Mouse (Mus musculus): ENCODE data around the gene Syt14. TPM values are rescaled to one million over a fixed set of nuclear protein-coding genes. Genes with fewer than 3 reads are reported as not detected.

Gene Syt14
- polyA plus RNA-seq, 1 experiment from 2014 or later: 4.2 TPM

DNA sequence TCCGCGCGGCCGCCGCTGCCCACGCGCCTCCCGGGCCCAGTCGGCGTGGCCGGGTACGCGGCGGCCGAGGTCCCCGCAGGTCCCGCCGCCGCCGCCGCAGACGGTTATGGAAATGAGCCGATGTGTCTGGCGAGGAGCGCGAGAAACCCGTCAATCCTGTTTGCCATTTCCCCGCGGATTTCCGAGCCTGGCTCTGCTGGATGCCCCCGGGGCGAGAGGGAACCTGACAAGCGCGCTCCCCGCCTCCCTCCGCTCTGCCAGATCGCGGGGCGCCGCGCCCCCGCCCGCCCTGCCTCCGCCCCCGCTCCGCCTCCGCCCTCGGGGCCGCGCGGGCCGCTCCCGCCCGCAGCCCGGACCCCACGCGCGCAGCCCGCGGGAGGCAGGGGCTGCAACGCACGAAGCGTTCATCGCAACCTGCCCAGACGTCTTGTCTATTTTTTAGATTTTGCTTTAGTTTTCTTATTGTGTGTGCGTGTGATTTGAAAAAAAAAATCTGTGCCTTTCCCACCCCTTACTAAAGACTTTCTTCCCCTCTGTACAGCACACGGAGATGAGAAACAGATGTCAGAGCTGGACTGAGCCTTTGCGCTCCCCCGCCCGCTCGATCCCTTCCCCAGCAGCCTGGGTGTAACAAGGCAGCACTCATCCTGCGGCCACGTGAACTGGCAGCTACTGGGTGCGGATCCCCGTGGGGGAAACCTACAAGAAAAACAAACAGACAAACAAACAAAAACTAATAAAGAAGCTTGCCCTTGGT is 179.9 kb downstream of the Syt14 start, which contains the start of gene Sertad4:
Gene Sertad4 (minus strand): TSS at position 283 of the 757 bp plus-strand sequence.
- Histone ChIP-seq H3K36me3 (replicated peaks) (peaks cover 3% of the 10 kb centered on the region; the same call in 1 of the 2 replicates), H3K9me3 (no peaks in the 10 kb centered on the region), H3K4me1 (peaks cover 59% of the 10 kb centered on the region), H3K4me3 (peak within 1 kb of the TSS; percentile 94), H3K27ac (replicated peaks) (peak within 1 kb of the TSS; percentile 98), H3K27me3 (replicated peaks; ENCODE audit: low read depth, poor library complexity, severe bottlenecking) (peaks cover 80% of the 10 kb centered on the region)
- DNase-seq (ENCODE audit: low spot score): peak; percentile 93
- WGBS: under 1% methylated on average over 75 of the region's 75 CpGs

- H3K27ac ChIP-seq (replicated peaks): peak overlapping the region; percentile 98
- WGBS: under 1% methylated on average over 45 of the region's 45 CpGs
- peaks cover 65% of the 10 kb centered on the region for H3K4me1 ChIP-seq
- peak; percentile 78 for DNase-seq (ENCODE audit: low spot score)
- H3K27me3 ChIP-seq (replicated peaks; ENCODE audit: low read depth, poor library complexity, severe bottlenecking): peaks cover 87% of the 10 kb centered on the region
- peaks cover 9% of the 10 kb centered on the region for H3K36me3 ChIP-seq (replicated peaks)
- no peaks in the 10 kb centered on the region for H3K9me3 ChIP-seq
- H3K4me3 ChIP-seq: peak overlapping the region; percentile 94
Measured at GRCm38 (mm10) chr1:192854819-192855271, 180.7 kb downstream of the Syt14 start.

DNA sequence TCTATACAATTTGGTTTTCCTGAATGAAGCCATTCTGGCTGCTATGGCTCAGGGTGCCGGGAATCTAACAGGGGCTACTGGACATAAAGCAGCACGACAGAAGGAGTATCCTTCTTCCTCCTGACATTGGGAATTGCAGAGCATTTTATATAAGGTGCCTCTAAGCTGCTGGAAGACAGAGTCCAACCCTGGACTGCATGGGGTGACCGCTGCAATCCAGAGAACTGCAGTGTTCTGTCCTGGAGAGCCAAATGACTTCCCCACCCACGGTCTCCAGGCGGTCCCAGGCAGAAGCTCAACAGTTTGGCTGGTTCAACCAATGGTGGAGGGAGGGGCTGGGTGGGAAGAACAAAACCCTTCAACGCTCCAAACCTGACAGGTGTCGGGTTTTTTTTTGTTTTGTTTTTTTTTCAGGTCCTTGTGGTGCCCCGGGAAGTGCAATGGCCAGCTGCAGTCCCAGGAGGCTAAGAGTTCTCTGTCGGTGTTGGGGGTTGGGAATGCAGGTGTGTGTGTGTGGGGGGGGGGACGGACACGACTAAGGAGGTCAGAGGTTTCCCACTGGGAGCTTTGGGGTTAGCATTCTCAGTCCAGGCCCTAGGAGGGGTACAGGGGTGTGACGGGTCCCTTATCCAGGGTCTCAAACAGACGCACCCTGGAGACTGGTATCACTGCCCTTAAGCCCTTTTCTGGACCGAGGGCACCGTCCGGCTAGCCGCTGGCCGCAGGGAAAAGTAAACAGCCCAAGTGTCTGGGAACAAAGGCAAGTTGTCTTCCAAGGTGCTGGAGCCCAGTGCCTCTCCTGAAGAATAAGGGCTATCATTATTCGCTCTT is 181.4 kb downstream of the Syt14 start:
- WGBS: 2% methylated on average over 19 of the region's 19 CpGs
- Histone ChIP-seq H3K27ac (replicated peaks) (peak overlapping the region; percentile 98), H3K4me1 (peaks cover 70% of the 10 kb centered on the region), H3K27me3 (replicated peaks; ENCODE audit: low read depth, poor library complexity, severe bottlenecking) (peaks cover 87% of the 10 kb centered on the region), H3K36me3 (replicated peaks) (peaks cover 16% of the 10 kb centered on the region), H3K9me3 (no peaks in the 10 kb centered on the region), H3K4me3 (peak overlapping the region; percentile 94)
- no peak for DNase-seq (ENCODE audit: low spot score)

DNA sequence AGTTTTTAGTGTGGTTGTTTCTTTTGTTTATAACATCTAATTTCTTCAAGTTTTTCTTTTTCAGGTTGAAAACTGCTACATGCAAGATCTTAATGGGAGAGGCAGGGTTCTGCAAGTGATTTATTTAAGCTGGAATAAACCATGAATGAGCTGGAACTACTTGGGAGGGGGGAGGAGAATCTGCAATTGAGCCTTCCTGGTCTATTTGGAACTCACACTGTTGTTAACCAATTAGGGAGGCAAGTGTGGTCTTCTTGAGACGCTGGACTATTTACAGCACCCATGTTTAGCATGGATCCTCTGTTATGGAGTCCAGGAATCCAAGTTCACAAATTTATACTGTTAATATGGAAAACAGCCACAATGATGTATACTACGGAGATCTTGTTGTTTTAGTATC is 182.1 kb downstream of the Syt14 start:
- DNase-seq (ENCODE audit: low spot score): no peak
- Histone ChIP-seq H3K9me3 (no peaks in the 10 kb centered on the region), H3K4me1 (peaks cover 70% of the 10 kb centered on the region), H3K4me3 (peak overlapping the region; percentile 94), H3K27ac (replicated peaks) (no peak overlapping the region), H3K27me3 (replicated peaks; ENCODE audit: low read depth, poor library complexity, severe bottlenecking) (peaks cover 88% of the 10 kb centered on the region), H3K36me3 (replicated peaks) (peaks cover 23% of the 10 kb centered on the region)
- WGBS: 39% methylated on average over 2 of the region's 2 CpGs

- H3K36me3 ChIP-seq (replicated peaks): peaks cover 37% of the 10 kb centered on the region
- H3K4me1 ChIP-seq: peaks cover 73% of the 10 kb centered on the region
- H3K27me3 ChIP-seq (replicated peaks; ENCODE audit: low read depth, poor library complexity, severe bottlenecking): peaks cover 83% of the 10 kb centered on the region
- no peaks in the 10 kb centered on the region for H3K9me3 ChIP-seq
- peak overlapping the region; percentile 94 for H3K4me3 ChIP-seq
- DNase-seq (ENCODE audit: low spot score): no peak
- peak overlapping the region; percentile 79 for H3K27ac ChIP-seq (replicated peaks)
Measured at GRCm38 (mm10) chr1:192852047-192852446, 183.5 kb downstream of the Syt14 start.

DNA sequence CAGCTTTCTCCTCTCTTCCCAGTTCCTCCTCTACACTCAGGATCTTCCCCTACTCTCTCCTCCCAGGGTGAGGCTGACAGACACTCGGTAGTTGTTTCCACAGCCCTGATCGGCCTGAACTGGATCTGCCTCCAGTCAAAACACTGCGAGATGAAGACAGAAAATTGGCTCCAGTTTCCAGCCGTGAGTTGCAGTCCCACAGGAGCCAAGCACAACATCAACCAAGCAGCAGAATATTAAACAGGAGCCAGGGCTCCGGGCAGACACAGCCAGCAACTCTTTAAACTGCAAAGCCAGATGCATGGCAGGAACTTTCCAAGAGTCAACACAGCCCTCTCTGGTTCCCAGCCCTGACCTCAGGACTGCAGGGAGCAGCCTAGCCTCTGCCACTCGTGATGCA is 183.9 kb downstream of the Syt14 start:
- H3K36me3 ChIP-seq (replicated peaks): peaks cover 41% of the 10 kb centered on the region
- peaks cover 82% of the 10 kb centered on the region for H3K27me3 ChIP-seq (replicated peaks; ENCODE audit: low read depth, poor library complexity, severe bottlenecking)
- peaks cover 73% of the 10 kb centered on the region for H3K4me1 ChIP-seq
- H3K4me3 ChIP-seq: peak overlapping the region; percentile 94
- 6% methylated on average over 6 of the region's 6 CpGs for WGBS
- H3K27ac ChIP-seq (replicated peaks): peak overlapping the region; percentile 79
- peak; percentile 62 for DNase-seq (ENCODE audit: low spot score)
- no peaks in the 10 kb centered on the region for H3K9me3 ChIP-seq

DNA sequence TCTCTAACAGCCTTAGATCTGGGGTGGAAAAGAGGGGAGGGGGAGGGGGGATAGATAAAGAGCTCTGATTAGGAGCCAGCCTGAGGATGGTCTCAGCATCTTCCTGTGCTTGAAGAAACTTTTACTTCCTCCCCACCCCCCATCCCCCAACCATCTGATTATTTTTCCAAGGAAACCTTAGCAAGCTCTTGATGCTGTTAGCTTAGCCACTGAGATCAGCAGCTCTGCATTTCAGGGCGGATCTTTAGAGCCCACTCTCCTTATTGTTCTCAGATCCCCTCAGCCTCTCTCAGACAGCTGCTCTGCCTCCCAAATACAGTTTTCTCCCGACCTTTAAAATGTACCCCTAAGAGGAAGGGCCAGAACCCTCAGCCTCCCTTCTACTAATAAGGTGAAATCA is 184.4 kb downstream of the Syt14 start:
- H3K27me3 ChIP-seq (replicated peaks; ENCODE audit: low read depth, poor library complexity, severe bottlenecking): peaks cover 82% of the 10 kb centered on the region
- WGBS: 2% methylated on average over 2 of the region's 2 CpGs
- H3K27ac ChIP-seq (replicated peaks): peak overlapping the region; percentile 79

GRCm38 (mm10) chr1:192849616-192850015 is 186.0 kb downstream of the Syt14 start:
- no peaks in the 10 kb centered on the region for H3K9me3 ChIP-seq
- H3K27ac ChIP-seq (replicated peaks): no peak overlapping the region
- H3K4me3 ChIP-seq: no peak overlapping the region
- H3K36me3 ChIP-seq (replicated peaks): peaks cover 62% of the 10 kb centered on the region
- H3K27me3 ChIP-seq (replicated peaks; ENCODE audit: low read depth, poor library complexity, severe bottlenecking): peaks cover 81% of the 10 kb centered on the region
- WGBS: 83% methylated on average over 5 of the region's 5 CpGs
- peaks cover 65% of the 10 kb centered on the region for H3K4me1 ChIP-seq
- no peak for DNase-seq (ENCODE audit: low spot score)

More for the DNA sequence above, 184.4 kb downstream of the Syt14 start:
- Histone ChIP-seq H3K4me3 (peak overlapping the region; percentile 94), H3K4me1 (peaks cover 67% of the 10 kb centered on the region), H3K36me3 (replicated peaks) (peaks cover 46% of the 10 kb centered on the region), H3K9me3 (no peaks in the 10 kb centered on the region)
- DNase-seq (ENCODE audit: low spot score): no peak

DNA sequence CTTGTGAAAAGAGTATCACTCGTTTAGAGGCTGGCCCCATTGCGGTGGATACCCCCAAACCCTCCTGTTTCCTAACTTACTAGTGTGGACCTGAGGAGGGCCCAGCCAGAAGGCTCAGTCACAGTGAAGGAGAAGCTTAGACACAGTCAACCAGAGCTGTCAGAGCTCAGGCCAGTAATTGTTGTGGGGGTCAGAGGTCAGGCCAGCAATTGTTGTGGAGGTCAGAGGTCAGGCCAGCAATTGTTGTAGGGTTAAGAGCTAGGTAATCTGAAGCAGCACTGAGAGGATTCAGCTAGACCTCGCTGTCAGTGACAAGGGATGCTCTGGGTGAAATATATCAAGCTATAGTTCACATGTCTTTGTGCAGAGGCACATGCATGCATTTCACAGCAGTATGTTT is 188.3 kb downstream of the Syt14 start:
- no peak overlapping the region for H3K4me3 ChIP-seq
- H3K27ac ChIP-seq (replicated peaks): no peak overlapping the region
- peaks cover 81% of the 10 kb centered on the region for H3K36me3 ChIP-seq (replicated peaks)
- DNase-seq (ENCODE audit: low spot score): no peak
- WGBS: 31% methylated on average over 3 of the region's 3 CpGs
- H3K9me3 ChIP-seq: no peaks in the 10 kb centered on the region
- peaks cover 42% of the 10 kb centered on the region for H3K4me1 ChIP-seq
- H3K27me3 ChIP-seq (replicated peaks; ENCODE audit: low read depth, poor library complexity, severe bottlenecking): peaks cover 62% of the 10 kb centered on the region

Other genes with a start within 250 kb of the Syt14 start
- gene Sertad4, start 180.0 kb downstream of the Syt14 start, polyA plus RNA-seq (2016; fragmentation: Nextera tagmentation; extraction: Ambion mirVana): 23.6 and 33.4 TPM in 2 replicates
- gene Diexf, start 94.5 kb upstream of the Syt14 start, polyA plus RNA-seq (2016; fragmentation: Nextera tagmentation; extraction: Ambion mirVana): 10.2 and 10.6 TPM in 2 replicates
- gene Irf6, start 117.3 kb upstream of the Syt14 start, polyA plus RNA-seq (2016; fragmentation: Nextera tagmentation; extraction: Ambion mirVana): 9.0 and 11.1 TPM in 2 replicates
- 16.4 and 18.0 TPM in 2 replicates for gene A130010J15Rik, start 132.3 kb upstream of the Syt14 start, polyA plus RNA-seq (2016; fragmentation: Nextera tagmentation; extraction: Ambion mirVana)
- 0.71 and 0.88 TPM in 2 replicates for gene Traf3ip3, start 165.9 kb upstream of the Syt14 start, polyA plus RNA-seq (2016; fragmentation: Nextera tagmentation; extraction: Ambion mirVana)
- 0.31 and 0.66 TPM in 2 replicates for gene Lamb3, start 171.9 kb upstream of the Syt14 start, polyA plus RNA-seq (2016; fragmentation: Nextera tagmentation; extraction: Ambion mirVana)
- 0.41 TPM in 1 of 2 replicates, not detected in the other for gene Hsd11b1, start 228.3 kb upstream of the Syt14 start, polyA plus RNA-seq (2016; fragmentation: Nextera tagmentation; extraction: Ambion mirVana)
- 7.0 and 7.7 TPM in 2 replicates for gene G0s2, start 237.4 kb upstream of the Syt14 start, polyA plus RNA-seq (2016; fragmentation: Nextera tagmentation; extraction: Ambion mirVana)